Mouse (Mus musculus): ENCODE measurements around the gene AW549877. TPM values are rescaled to one million over a fixed set of nuclear protein-coding genes. Genes with fewer than 3 reads are reported as not detected.

The AW549877 gene
- polyA plus RNA-seq, 1 experiment from 2014 or later: 69.7 TPM

DNA sequence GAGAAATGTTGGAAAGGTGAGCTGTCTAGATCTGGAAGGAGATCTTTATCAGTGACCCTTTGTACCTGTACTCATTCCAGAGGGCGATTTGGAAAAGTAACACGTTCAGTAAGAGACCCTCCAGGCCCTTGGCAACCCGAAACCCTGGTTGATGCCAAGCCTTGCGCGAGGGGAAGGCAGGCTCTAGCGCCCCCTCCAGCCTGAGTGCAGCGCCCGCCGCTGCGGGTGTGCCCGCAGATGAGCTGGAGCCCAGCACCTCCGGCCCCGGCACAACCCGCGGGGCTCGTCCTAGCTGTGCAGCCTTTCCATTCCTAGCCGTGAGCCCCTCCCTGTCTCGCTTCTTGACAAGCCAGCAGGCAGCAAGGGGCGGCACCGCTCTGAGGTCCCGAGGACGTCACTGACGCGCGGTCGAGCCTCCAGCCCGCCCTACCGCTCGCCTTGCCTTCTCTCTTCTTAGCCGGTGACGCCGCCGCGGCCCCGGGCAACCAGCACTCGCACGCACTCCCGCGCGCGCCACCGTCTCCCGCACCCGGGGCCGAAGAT lies 30.8 kb upstream of the AW549877 start, which contains the start of gene Oxct1:
Oxct1 (plus strand) TSS at position 153 of the 543 bp plus-strand sequence.
- Histone ChIP-seq H3K9me3 (ENCODE audit: control insufficient read depth, low read length) (no peaks in the 10 kb centered on the region), H3K4me3 (ENCODE audit: low read depth, low read length) (peak within 1 kb of the TSS; percentile 77), H3K4me2 (ENCODE audit: low read depth) (peak within 1 kb of the TSS; percentile 79), H3K27ac (ENCODE audit: low read depth, low read length) (peak within 1 kb of the TSS; percentile 76), H3K36me3 (ENCODE audit: control insufficient read depth, insufficient read depth, low read length) (no peaks in the 10 kb centered on the region), H3K27me3 (ENCODE audit: control insufficient read depth, insufficient read depth, low read length) (no peaks in the 10 kb centered on the region), H3K9ac (ENCODE audit: low read length) (peak within 1 kb of the TSS; percentile 81), H3K4me1 (ENCODE audit: control insufficient read depth, insufficient read depth, low read length) (0 out of 2 replicates have a peak, but pooled peaks cover 3% of the 10 kb centered on the region)
- DNase-seq (ENCODE audit: low spot score) (peak; percentile 91), ATAC-seq (ENCODE audit: insufficient read depth, low FRiP score, low TSS enrichment) (peak; percentile 95)
- WGBS: under 1% methylated on average over 45 of the region's 45 CpGs

DNA sequence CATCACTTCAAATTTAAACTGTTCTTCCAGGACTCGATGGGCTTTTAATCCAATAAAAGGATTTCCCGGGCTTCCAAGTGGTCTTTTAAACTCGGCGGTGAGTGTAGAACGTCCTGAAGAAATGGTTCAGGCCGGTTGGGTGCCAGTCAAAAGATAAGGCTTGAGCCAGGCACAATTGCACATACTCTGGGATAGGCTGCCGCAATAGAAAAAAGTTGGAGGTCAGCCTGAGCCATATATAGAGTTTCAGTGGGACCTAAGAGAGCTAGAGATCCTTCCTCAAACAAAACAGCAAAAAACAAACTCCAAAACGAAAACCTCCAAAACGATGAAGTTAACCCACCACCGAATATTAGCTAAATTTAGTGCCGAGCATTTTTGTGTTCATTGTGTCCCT lies 30.0 kb upstream of the AW549877 start:
- H3K4me2 ChIP-seq (ENCODE audit: low read depth): peak overlapping the region; percentile 79
- DNase-seq (ENCODE audit: low spot score) (no peak), ATAC-seq (ENCODE audit: insufficient read depth, low FRiP score, low TSS enrichment) (no peak)
- WGBS: 73% methylated on average over 11 of the region's 11 CpGs
- no peak overlapping the region for H3K27ac ChIP-seq (ENCODE audit: low read depth, low read length)
- H3K9ac ChIP-seq (ENCODE audit: low read length): no peak overlapping the region
- H3K4me3 ChIP-seq (ENCODE audit: low read depth, low read length): no peak overlapping the region
- 0 out of 2 replicates have a peak, but pooled peaks cover 3% of the 10 kb centered on the region for H3K4me1 ChIP-seq (ENCODE audit: control insufficient read depth, insufficient read depth, low read length)
- no peaks in the 10 kb centered on the region for H3K36me3 ChIP-seq (ENCODE audit: control insufficient read depth, insufficient read depth, low read length)
- no peaks in the 10 kb centered on the region for H3K27me3 ChIP-seq (ENCODE audit: control insufficient read depth, insufficient read depth, low read length)
- H3K9me3 ChIP-seq (ENCODE audit: control insufficient read depth, low read length): no peaks in the 10 kb centered on the region

DNA sequence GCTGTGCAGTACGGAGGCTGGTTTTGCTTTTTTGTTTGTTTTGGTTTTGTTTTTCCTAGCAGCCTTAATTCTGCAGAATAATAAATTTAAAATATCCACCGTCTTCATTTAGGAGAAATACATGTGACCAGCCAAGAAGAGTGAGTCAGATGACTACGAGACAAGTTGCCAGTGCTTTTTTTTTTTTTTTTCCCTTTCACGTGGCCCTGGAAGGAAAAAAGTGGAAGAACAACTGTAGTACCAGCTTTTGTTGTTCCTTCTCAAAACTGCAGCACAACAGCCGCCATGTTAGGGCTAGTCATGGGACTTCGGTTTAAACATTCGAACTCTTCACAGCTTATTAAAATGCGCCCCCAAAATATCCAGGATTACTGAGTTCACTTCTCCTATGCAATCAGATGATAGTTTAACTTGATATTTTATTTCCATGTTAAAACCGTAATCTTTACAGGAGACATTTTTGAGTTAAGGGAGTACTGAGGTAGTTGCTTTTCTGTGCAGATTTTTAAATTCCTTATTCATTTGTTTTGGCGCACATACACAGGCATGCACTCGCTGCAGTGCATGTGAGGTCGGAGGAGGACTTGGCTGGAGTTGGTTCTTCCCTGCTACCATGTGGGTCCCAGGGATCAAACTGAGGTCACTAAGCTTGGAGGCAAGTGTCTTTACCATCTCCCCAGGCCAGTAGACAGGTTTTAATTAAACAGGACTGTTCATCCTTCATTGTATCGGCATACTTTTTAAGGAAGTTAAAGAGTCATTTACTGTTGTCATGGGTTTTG lies 29.4 kb upstream of the AW549877 start:
- Histone ChIP-seq H3K27me3 (ENCODE audit: control insufficient read depth, insufficient read depth, low read length) (no peaks in the 10 kb centered on the region), H3K4me1 (ENCODE audit: control insufficient read depth, insufficient read depth, low read length) (0 out of 2 replicates have a peak, but pooled peaks cover 3% of the 10 kb centered on the region), H3K4me2 (ENCODE audit: low read depth) (no peak overlapping the region), H3K9me3 (ENCODE audit: control insufficient read depth, low read length) (no peaks in the 10 kb centered on the region), H3K36me3 (ENCODE audit: control insufficient read depth, insufficient read depth, low read length) (no peaks in the 10 kb centered on the region), H3K4me3 (ENCODE audit: low read depth, low read length) (no peak overlapping the region), H3K9ac (ENCODE audit: low read length) (no peak overlapping the region), H3K27ac (ENCODE audit: low read depth, low read length) (no peak overlapping the region)
- ATAC-seq (ENCODE audit: insufficient read depth, low FRiP score, low TSS enrichment): no peak
- WGBS: 87% methylated on average over 13 of the region's 13 CpGs
- DNase-seq (ENCODE audit: low spot score): no peak

DNA sequence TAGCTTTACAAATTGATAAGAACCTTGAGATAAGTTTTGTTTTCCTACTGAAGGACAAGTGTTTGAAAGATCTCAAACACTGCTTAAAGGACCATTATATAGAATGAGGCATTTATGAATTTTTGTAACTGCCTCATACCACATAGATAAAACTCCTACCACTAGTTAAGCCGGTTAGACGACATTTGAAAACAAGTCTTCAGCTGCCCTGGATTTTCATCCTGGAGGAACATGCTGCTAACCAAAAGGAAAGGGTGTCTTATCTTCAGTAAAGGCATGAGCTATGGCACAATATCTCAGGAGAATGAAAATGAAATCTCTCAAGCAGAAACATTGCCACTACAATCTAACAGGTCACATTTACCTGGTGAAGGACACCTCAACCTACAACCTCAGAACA lies 28.2 kb upstream of the AW549877 start:
- DNase-seq (ENCODE audit: low spot score) (no peak), ATAC-seq (ENCODE audit: insufficient read depth, low FRiP score, low TSS enrichment) (no peak)
- Histone ChIP-seq H3K9me3 (ENCODE audit: control insufficient read depth, low read length) (no peaks in the 10 kb centered on the region), H3K27ac (ENCODE audit: low read depth, low read length) (no peak overlapping the region), H3K4me1 (ENCODE audit: control insufficient read depth, insufficient read depth, low read length) (0 out of 2 replicates have a peak, but pooled peaks cover 3% of the 10 kb centered on the region), H3K36me3 (ENCODE audit: control insufficient read depth, insufficient read depth, low read length) (no peaks in the 10 kb centered on the region), H3K4me3 (ENCODE audit: low read depth, low read length) (no peak overlapping the region), H3K4me2 (ENCODE audit: low read depth) (no peak overlapping the region), H3K9ac (ENCODE audit: low read length) (no peak overlapping the region), H3K27me3 (ENCODE audit: control insufficient read depth, insufficient read depth, low read length) (no peaks in the 10 kb centered on the region)
- WGBS: 93% methylated on average over 2 of the region's 2 CpGs

DNA sequence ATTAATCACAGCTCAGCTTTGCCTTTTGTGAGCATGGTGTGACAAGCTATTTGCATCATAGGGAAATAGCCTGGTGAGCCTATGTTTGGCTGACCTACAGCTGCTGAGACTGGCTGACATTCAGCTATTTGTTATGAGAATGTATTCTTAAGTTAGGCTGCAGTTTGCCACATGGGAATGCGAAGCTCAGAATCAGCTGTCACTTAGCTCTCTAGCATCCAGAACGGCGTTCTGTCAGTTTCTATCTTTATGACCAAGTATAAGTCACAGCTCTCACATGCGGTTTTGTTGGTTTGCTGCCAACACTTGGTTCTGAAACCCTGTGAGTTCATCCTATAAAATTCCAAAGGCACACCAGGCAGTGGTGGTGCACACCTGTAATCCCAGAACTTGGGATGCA lies 25.2 kb upstream of the AW549877 start:
- 74% methylated on average over 4 of the region's 4 CpGs for WGBS
- Histone ChIP-seq H3K9ac (ENCODE audit: low read length) (no peak overlapping the region), H3K27ac (ENCODE audit: low read depth, low read length) (no peak overlapping the region), H3K4me3 (ENCODE audit: low read depth, low read length) (no peak overlapping the region), H3K27me3 (ENCODE audit: control insufficient read depth, insufficient read depth, low read length) (no peaks in the 10 kb centered on the region), H3K9me3 (ENCODE audit: control insufficient read depth, low read length) (no peaks in the 10 kb centered on the region), H3K36me3 (ENCODE audit: control insufficient read depth, insufficient read depth, low read length) (no peaks in the 10 kb centered on the region), H3K4me1 (ENCODE audit: control insufficient read depth, insufficient read depth, low read length) (no peaks in the 10 kb centered on the region), H3K4me2 (ENCODE audit: low read depth) (no peak overlapping the region)
- no peak for DNase-seq (ENCODE audit: low spot score)
- no peak for ATAC-seq (ENCODE audit: insufficient read depth, low FRiP score, low TSS enrichment)

DNA sequence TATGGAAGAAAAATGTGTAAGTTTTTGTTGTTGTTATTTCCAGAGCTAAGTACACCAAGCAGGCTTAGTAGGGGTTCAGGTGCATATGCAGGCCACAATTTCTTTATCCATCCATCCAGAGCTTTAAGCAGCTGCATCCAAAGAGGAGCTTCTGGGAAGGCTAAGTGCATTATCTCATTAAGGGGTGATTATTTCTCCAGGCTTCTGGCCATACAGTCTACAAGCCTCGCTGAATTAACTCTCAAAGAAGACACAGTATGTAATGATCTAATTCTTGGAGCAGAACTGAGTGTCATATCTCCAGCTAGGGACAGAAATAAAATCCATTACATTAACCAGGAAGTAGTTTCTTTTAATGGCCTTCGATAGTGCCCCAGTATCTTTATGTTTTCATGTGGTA lies 18.3 kb upstream of the AW549877 start:
- Histone ChIP-seq H3K4me2 (ENCODE audit: low read depth) (no peak overlapping the region), H3K27me3 (ENCODE audit: control insufficient read depth, insufficient read depth, low read length) (no peaks in the 10 kb centered on the region), H3K27ac (ENCODE audit: low read depth, low read length) (no peak overlapping the region), H3K36me3 (ENCODE audit: control insufficient read depth, insufficient read depth, low read length) (no peaks in the 10 kb centered on the region), H3K4me3 (ENCODE audit: low read depth, low read length) (no peak overlapping the region), H3K9ac (ENCODE audit: low read length) (no peak overlapping the region), H3K4me1 (ENCODE audit: control insufficient read depth, insufficient read depth, low read length) (no peaks in the 10 kb centered on the region), H3K9me3 (ENCODE audit: control insufficient read depth, low read length) (no peaks in the 10 kb centered on the region)
- WGBS: 75% methylated on average over 2 of the region's 2 CpGs
- no peak for ATAC-seq (ENCODE audit: insufficient read depth, low FRiP score, low TSS enrichment)
- DNase-seq (ENCODE audit: low spot score): no peak

DNA sequence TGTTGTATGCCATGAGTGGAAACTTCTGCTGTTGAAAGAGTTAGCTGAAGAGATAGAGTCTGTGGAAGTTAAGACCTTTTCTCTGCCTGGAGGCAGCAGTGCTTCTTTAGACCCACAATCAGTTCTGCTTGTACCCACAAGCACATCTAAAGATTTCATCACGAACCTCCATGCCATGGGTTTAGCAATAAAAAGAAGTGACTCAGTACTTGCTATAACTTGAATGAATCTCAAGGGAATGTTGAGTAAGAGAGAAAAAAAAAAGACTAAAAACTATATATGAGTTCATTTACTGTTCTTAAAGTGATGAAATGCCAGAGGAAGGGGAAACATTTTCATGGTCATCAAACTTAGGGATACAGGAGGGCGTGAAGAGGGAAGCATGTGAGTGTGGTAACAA lies 5.0 kb upstream of the AW549877 start:
- Histone ChIP-seq H3K27me3 (ENCODE audit: control insufficient read depth, insufficient read depth, low read length) (no peaks in the 10 kb centered on the region), H3K4me3 (ENCODE audit: low read depth, low read length) (no peak overlapping the region), H3K9me3 (ENCODE audit: control insufficient read depth, low read length) (no peaks in the 10 kb centered on the region), H3K27ac (ENCODE audit: low read depth, low read length) (no peak overlapping the region), H3K36me3 (ENCODE audit: control insufficient read depth, insufficient read depth, low read length) (no peaks in the 10 kb centered on the region), H3K4me2 (ENCODE audit: low read depth) (no peak overlapping the region), H3K9ac (ENCODE audit: low read length) (no peak overlapping the region), H3K4me1 (ENCODE audit: control insufficient read depth, insufficient read depth, low read length) (no peaks in the 10 kb centered on the region; the same call in 1 of the 2 replicates)
- ATAC-seq (ENCODE audit: insufficient read depth, low FRiP score, low TSS enrichment) (no peak), DNase-seq (ENCODE audit: low spot score) (no peak)
- 82% methylated on average over 2 of the region's 2 CpGs for WGBS

DNA sequence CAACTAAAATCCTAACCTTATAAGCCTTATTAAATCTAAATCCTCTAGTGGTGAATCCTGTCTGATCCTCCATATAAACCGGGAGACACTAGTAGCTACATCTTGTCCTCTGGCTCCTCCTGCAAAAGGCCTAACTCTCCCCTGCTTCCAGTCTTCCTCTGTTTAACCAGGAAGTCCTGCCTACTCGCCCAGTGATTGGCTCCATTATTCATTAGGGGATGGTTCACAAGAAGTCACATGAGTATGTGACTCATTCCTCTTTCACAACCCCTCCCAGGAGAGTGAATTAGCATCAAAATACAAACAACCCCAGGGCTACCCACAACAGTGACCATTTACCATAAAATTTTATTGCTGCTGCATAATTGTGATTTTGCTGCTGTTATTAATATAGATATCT lies 3.6 kb upstream of the AW549877 start:
- H3K4me1 ChIP-seq (ENCODE audit: control insufficient read depth, insufficient read depth, low read length): no peaks in the 10 kb centered on the region; the same call in 1 of the 2 replicates
- no peak for ATAC-seq (ENCODE audit: insufficient read depth, low FRiP score, low TSS enrichment)
- no peak overlapping the region for H3K4me2 ChIP-seq (ENCODE audit: low read depth)
- H3K9me3 ChIP-seq (ENCODE audit: control insufficient read depth, low read length): no peaks in the 10 kb centered on the region
- no peak overlapping the region for H3K4me3 ChIP-seq (ENCODE audit: low read depth, low read length)
- no peaks in the 10 kb centered on the region for H3K27me3 ChIP-seq (ENCODE audit: control insufficient read depth, insufficient read depth, low read length)
- DNase-seq (ENCODE audit: low spot score): no peak
- no peaks in the 10 kb centered on the region for H3K36me3 ChIP-seq (ENCODE audit: control insufficient read depth, insufficient read depth, low read length)
- H3K9ac ChIP-seq (ENCODE audit: low read length): no peak overlapping the region
- no peak overlapping the region for H3K27ac ChIP-seq (ENCODE audit: low read depth, low read length)
- 74% methylated on average over 2 of the region's 2 CpGs for WGBS
